Mouse (Mus musculus) myocyte (in vitro differentiated cells): ENCODE data around the gene Cabp2.
"Not testable (repeated sequence)": the region's sequence is repeated elsewhere in the genome, so short reads cannot be mapped to it uniquely, and the experiment has no call there.

Source experiments
- CEBPB ChIP-seq: IDR thresholded peaks from 2 replicates; pipeline ENCODE4 v1.6.1; 2011; ENCODE audit warnings: mild to moderate bottlenecking, moderate library complexity; ENCODE audit not compliant: poor library complexity, insufficient read depth, severe bottlenecking
- E2F4 ChIP-seq: IDR thresholded peaks from one replicate; pipeline ENCODE4 v1.6.1; 2011; ENCODE audit warnings: mild to moderate bottlenecking, control low read depth, moderate library complexity; ENCODE audit not compliant: insufficient read depth
- MAX ChIP-seq: IDR thresholded peaks from one replicate; pipeline ENCODE4 v1.6.1; 2011; ENCODE audit warnings: low read depth, mild to moderate bottlenecking, control low read depth
- MYOD1 ChIP-seq, 3 experiments: IDR thresholded peaks; one replicate each; pipeline ENCODE4 v1.6.1; 2011; ENCODE audit warnings: control low read depth in 2 of 3, low read depth in 2 of 3, mild to moderate bottlenecking in 2 of 3, moderate library complexity in 1 of 3; ENCODE audit not compliant: insufficient read length in 2 of 3, control insufficient read depth in 1 of 3
- MYOG ChIP-seq, 3 experiments: IDR thresholded peaks; one replicate each; pipeline ENCODE4 v1.6.1; 2011; ENCODE audit warnings: control low read depth in 2 of 3, low read depth in 2 of 3, mild to moderate bottlenecking in 2 of 3; ENCODE audit not compliant: insufficient read length in 2 of 3, control insufficient read depth in 1 of 3, insufficient read depth in 1 of 3
- POLR2A ChIP-seq: IDR thresholded peaks from one replicate; pipeline ENCODE4 v1.6.1; 2011; ENCODE audit warnings: low read depth, mild to moderate bottlenecking, control low read depth, moderate library complexity; ENCODE audit not compliant: insufficient read length
- POLR2AphosphoS2 ChIP-seq: IDR thresholded peaks from one replicate; pipeline ENCODE4 v1.6.1; 2011; ENCODE audit warnings: low read depth, control low read depth; ENCODE audit not compliant: insufficient read length
- TCF12 ChIP-seq: IDR thresholded peaks from one replicate; pipeline ENCODE4 v1.6.1; 2011; ENCODE audit warnings: mild to moderate bottlenecking, control low read depth; ENCODE audit not compliant: poor library complexity, insufficient read depth, severe bottlenecking
- USF1 ChIP-seq: IDR thresholded peaks from one replicate; pipeline ENCODE4 v1.6.1; 2011; ENCODE audit warnings: low read depth, mild to moderate bottlenecking, control low read depth, moderate library complexity

GRCm38 (mm10) chr19:4044109-4044508 is 37.3 kb upstream of the Cabp2 start:
- not testable (repeated sequence) for TF ChIP-seq POLR2A; CEBPB; MYOD1 (IDR thresholded peaks at IDR 0.05; ENCODE audit: control insufficient read depth in 1 of 3, insufficient read length in 2 of 3, low read depth in 2 of 3); USF1; E2F4; MAX; POLR2AphosphoS2; MYOG (IDR thresholded peaks at IDR 0.05; ENCODE audit: control insufficient read depth in 1 of 3, insufficient read depth in 1 of 3, insufficient read length in 2 of 3, low read depth in 2 of 3); TCF12
